Mouse (Mus musculus): Measurements from ENCODE around the gene Ccdc13.

The Ccdc13 gene

GRCm38 (mm10) chr9:121807947-121808346, 31.3 kb downstream of the Ccdc13 start:
- DNase-seq (ENCODE audit: extremely low spot score, low read depth, low spot score) = no peak

GRCm38 (mm10) chr9:121807546-121807945, 31.7 kb downstream of the Ccdc13 start:
- DNase-seq (ENCODE audit: extremely low spot score, low read depth, low spot score) = no peak

GRCm38 (mm10) chr9:121802747-121803146, 36.5 kb downstream of the Ccdc13 start:
- DNase-seq (ENCODE audit: extremely low spot score, low read depth, low spot score) = no peak

GRCm38 (mm10) chr9:121798887-121799520, 40.3 kb downstream of the Ccdc13 start:
- DNase-seq (ENCODE audit: extremely low spot score, low read depth, low spot score) = no peak

- no peak for DNase-seq (ENCODE audit: extremely low spot score, low read depth, low spot score)
Observed at GRCm38 (mm10) chr9:121797722-121798121, 41.5 kb downstream of the Ccdc13 start.

- no peak for DNase-seq (ENCODE audit: extremely low spot score, low read depth, low spot score)
Observed at GRCm38 (mm10) chr9:121794972-121795539, 44.2 kb downstream of the Ccdc13 start.

- DNase-seq (ENCODE audit: extremely low spot score, low read depth, low spot score) = no peak
Observed at GRCm38 (mm10) chr9:121791757-121792521, 47.3 kb downstream of the Ccdc13 start, which contains the start of gene Hhatl. Gene Hhatl (minus strand): TSS chr9:121792507.

GRCm38 (mm10) chr9:121791206-121791605, 48.1 kb downstream of the Ccdc13 start:
- DNase-seq (ENCODE audit: extremely low spot score, low read depth, low spot score) = peak; percentile 39

GRCm38 (mm10) chr9:121786359-121786758, 52.9 kb downstream of the Ccdc13 start:
- no peak for DNase-seq (ENCODE audit: extremely low spot score, low read depth, low spot score)

- no peak for DNase-seq (ENCODE audit: extremely low spot score, low read depth, low spot score)
Observed at GRCm38 (mm10) chr9:121785261-121785660, 54.0 kb downstream of the Ccdc13 start.

- DNase-seq (ENCODE audit: extremely low spot score, low read depth, low spot score) = no peak
Observed at GRCm38 (mm10) chr9:121784801-121785200, 54.5 kb downstream of the Ccdc13 start.

- no peak for DNase-seq (ENCODE audit: extremely low spot score, low read depth, low spot score)
Observed at GRCm38 (mm10) chr9:121778066-121778624, 61.1 kb downstream of the Ccdc13 start.

- DNase-seq (ENCODE audit: extremely low spot score, low read depth, low spot score) = no peak
Observed at GRCm38 (mm10) chr9:121777484-121778065, 61.7 kb downstream of the Ccdc13 start, which contains the start of gene Klhl40. Gene Klhl40 (plus strand): TSS chr9:121777607.

- no peak for DNase-seq (ENCODE audit: extremely low spot score, low read depth, low spot score)
Observed at GRCm38 (mm10) chr9:121776511-121776910, 62.8 kb downstream of the Ccdc13 start.

GRCm38 (mm10) chr9:121775951-121776350, 63.3 kb downstream of the Ccdc13 start:
- no peak for DNase-seq (ENCODE audit: extremely low spot score, low read depth, low spot score)

GRCm38 (mm10) chr9:121772412-121772811, 66.8 kb downstream of the Ccdc13 start:
- DNase-seq (ENCODE audit: extremely low spot score, low read depth, low spot score) = no peak

GRCm38 (mm10) chr9:121765166-121765855, 74.0 kb downstream of the Ccdc13 start:
- DNase-seq (ENCODE audit: extremely low spot score, low read depth, low spot score) = no peak

- DNase-seq (ENCODE audit: extremely low spot score, low read depth, low spot score) = no peak
Observed at GRCm38 (mm10) chr9:121763716-121764115, 75.5 kb downstream of the Ccdc13 start.

- no peak for DNase-seq (ENCODE audit: extremely low spot score, low read depth, low spot score)
Observed at GRCm38 (mm10) chr9:121762761-121763160, 76.5 kb downstream of the Ccdc13 start.

GRCm38 (mm10) chr9:121762248-121762647, 77.0 kb downstream of the Ccdc13 start:
- DNase-seq (ENCODE audit: extremely low spot score, low read depth, low spot score) = no peak

- no peak for DNase-seq (ENCODE audit: extremely low spot score, low read depth, low spot score)
Observed at GRCm38 (mm10) chr9:121761787-121762186, 77.5 kb downstream of the Ccdc13 start.

Data from hindlimb bud, embryonic 11.5 days (tissue).